Mouse (Mus musculus) neural tube, embryonic 14.5 days (tissue): ENCODE measurements at regions not wholly inside any gene's neighbourhood (a gene's known extent, or its start where the extent isn't known, plus 50 kb on each side); places are given as distances from the start of the nearest gene placed in this dataset.

Experiments
- ATAC-seq: fragments of 200-750 bp; cut with Nextera tagmentation; 2 replicates; pipeline ENCODE4 v1.8.0; 2017; ENCODE audit warnings: low read depth, mild to moderate bottlenecking, moderate TSS enrichment, moderate library complexity
- H3K27ac ChIP-seq: fragments of 300-500 bp; sonication (generic); 2 replicates; pipeline ENCODE4 v1.5.1; 2014; ENCODE audit warnings: low read depth, mild to moderate bottlenecking, control low read depth, low read length, moderate library complexity, mixed read lengths
- H3K27me3 ChIP-seq: fragments of 300-500 bp; sonication (generic); 2 replicates; pipeline ENCODE4 v1.6.1; 2014; ENCODE audit warnings: low read length; ENCODE audit not compliant: control insufficient read depth, insufficient read depth
- H3K36me3 ChIP-seq: fragments of 300-500 bp; sonication (generic); 2 replicates; pipeline ENCODE4 v1.6.1; 2014; ENCODE audit warnings: low read length, mixed read lengths; ENCODE audit not compliant: control insufficient read depth, insufficient read depth
- H3K4me1 ChIP-seq: fragments of 300-500 bp; sonication (generic); 2 replicates; pipeline ENCODE4 v1.6.1; 2014; ENCODE audit warnings: low read length; ENCODE audit not compliant: control insufficient read depth, insufficient read depth
- H3K4me2 ChIP-seq: fragments of 300-500 bp; sonication (generic); 2 replicates; pipeline ENCODE4 v1.6.1; 2014; ENCODE audit warnings: mild to moderate bottlenecking, low read depth, low read length, control low read depth
- H3K4me3 ChIP-seq: fragments of 300-500 bp; sonication (generic); 2 replicates; pipeline ENCODE4 v1.5.1; 2014; ENCODE audit warnings: low read depth, low read length, control low read depth, mixed read lengths
- H3K9ac ChIP-seq: fragments of 300-500 bp; sonication (generic); replicated peaks from 2 replicates; pipeline ENCODE4 v1.6.1; 2014; ENCODE audit warnings: low read depth, mild to moderate bottlenecking, control low read depth, low read length, mixed read lengths
- H3K9me3 ChIP-seq: fragments of 300-500 bp; sonication (generic); 2 replicates; pipeline ENCODE4 v1.6.1; 2016; ENCODE audit warnings: low read length; ENCODE audit not compliant: control insufficient read depth
- WGBS: fragments of 180-500 bp; shearing (Covaris S2); extraction: QIAGEN DNeasy Blood & Tissue Kit; methylation state at CpG from one replicate; pipeline ENCODE4 v1.1.7; 2014; 5-methylcytosine and 5-hydroxymethylcytosine counted together

DNA sequence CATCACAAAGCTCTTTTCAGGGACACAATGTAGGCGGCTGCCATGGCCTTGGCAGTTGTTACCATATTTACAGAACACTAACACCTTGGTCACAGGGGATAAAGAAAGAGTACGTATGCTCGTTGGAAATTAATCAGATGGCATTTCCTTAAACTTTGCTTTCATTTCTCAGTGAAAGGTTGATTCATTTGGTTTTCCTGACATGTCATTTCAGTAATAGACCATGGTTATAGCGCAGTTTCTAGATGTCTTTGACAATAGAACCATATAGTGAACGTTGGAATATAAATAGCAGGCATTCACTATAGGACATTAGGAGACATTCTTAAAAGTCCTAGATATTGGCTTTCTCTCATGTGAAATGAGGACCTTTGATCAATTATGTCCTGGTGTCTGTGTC, 532.2 kb upstream of the A1bg start:
- no peak overlapping the region for H3K4me3 ChIP-seq
- ATAC-seq = no peak
- 93% methylated on average over 5 of the region's 5 CpGs for WGBS

DNA sequence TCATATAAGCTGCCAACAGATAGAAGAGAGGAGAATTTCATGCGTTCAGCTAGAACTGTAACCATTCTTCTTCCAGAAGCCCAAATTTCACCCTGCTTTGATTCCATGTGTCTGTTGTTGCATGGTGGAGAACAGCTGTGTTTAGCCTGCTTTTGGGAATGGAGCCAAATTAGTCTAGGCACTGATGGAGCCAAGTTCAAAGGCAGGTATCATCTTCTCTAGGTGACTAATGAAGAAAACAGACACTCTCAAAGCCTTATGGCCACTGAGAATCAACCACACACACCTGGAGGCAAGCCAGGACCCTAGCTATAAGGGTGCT, 531.5 kb upstream of the A1bg start:
- no peaks in the 10 kb centered on the region for H3K36me3 ChIP-seq
- no peaks in the 10 kb centered on the region for H3K4me1 ChIP-seq
- no peaks in the 10 kb centered on the region for H3K9me3 ChIP-seq
- H3K27ac ChIP-seq = no peak overlapping the region
- H3K4me2 ChIP-seq = no peak overlapping the region
- no peak overlapping the region for H3K4me3 ChIP-seq
- H3K9ac ChIP-seq = no peak overlapping the region
- no peak for ATAC-seq
- H3K27me3 ChIP-seq = no peaks in the 10 kb centered on the region
- 81% methylated on average over 1 of the region's 1 CpGs for WGBS

More for the DNA sequence above, 532.2 kb upstream of the A1bg start:
- Histone ChIP-seq H3K4me2 (no peak overlapping the region), H3K27ac (no peak overlapping the region), H3K9me3 (no peaks in the 10 kb centered on the region), H3K4me1 (no peaks in the 10 kb centered on the region), H3K9ac (no peak overlapping the region), H3K27me3 (no peaks in the 10 kb centered on the region), H3K36me3 (no peaks in the 10 kb centered on the region)

DNA sequence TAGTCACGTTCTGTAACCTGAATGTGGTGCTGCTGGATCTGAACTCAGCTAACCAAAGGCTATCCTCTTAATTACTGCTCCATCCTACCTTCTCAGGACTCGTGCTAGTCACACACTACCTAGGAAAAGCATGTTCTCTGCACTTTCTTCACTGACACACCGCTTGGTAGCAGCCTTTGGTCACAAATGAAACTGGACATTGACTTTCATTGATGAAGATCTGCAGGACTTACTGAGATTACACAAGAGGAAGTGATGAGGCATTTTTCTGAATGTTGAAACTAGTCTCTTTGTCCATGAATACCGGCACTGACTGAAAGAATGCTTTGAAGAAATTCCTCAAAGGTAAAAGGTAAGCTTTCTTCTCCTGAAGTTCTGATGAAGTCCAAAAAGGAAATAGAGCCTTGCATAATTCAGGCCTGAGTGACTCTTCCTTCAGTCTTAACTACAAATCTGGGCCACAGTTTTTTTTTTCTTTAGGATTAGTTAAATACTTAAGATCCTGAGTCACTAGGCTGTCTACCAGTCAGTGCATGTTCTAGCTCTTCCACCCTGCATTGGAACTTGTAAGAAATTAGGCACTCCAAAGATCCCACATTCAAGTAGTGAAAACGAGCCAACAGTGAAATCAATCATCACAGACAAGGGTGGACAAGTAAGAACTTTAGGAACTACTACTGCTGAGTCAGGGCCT, 531.0 kb upstream of the A1bg start:
- Histone ChIP-seq H3K4me2 (no peak overlapping the region), H3K4me1 (no peaks in the 10 kb centered on the region), H3K36me3 (no peaks in the 10 kb centered on the region), H3K27ac (no peak overlapping the region), H3K4me3 (no peak overlapping the region), H3K9ac (no peak overlapping the region), H3K27me3 (no peaks in the 10 kb centered on the region), H3K9me3 (no peaks in the 10 kb centered on the region)
- WGBS = 82% methylated on average over 5 of the region's 5 CpGs
- no peak for ATAC-seq

DNA sequence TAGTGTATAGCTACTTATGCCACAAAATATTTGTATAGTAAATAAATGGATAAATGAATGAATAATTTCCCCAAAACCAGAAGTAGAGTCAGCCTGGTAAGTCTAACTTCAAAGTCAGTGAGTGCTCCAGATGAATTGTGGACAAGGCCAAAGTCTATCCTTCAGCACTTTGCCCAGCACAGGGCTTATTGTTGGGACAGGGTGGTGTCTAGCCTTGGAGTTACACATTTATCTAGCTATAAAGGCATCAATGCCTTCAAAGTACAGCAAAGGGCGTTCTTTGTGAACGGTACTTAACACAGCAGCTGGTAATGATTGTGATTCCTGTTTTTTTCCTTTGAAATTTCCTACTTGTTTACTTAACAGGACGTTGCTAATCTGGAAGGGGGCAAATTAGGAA, 527.4 kb upstream of the A1bg start:
- Histone ChIP-seq H3K4me1 (no peaks in the 10 kb centered on the region), H3K36me3 (no peaks in the 10 kb centered on the region), H3K9ac (no peak overlapping the region), H3K4me2 (no peak overlapping the region), H3K9me3 (no peaks in the 10 kb centered on the region), H3K27me3 (no peaks in the 10 kb centered on the region), H3K4me3 (no peak overlapping the region), H3K27ac (no peak overlapping the region)
- WGBS = 15% methylated on average over 3 of the region's 3 CpGs
- no peak for ATAC-seq

DNA sequence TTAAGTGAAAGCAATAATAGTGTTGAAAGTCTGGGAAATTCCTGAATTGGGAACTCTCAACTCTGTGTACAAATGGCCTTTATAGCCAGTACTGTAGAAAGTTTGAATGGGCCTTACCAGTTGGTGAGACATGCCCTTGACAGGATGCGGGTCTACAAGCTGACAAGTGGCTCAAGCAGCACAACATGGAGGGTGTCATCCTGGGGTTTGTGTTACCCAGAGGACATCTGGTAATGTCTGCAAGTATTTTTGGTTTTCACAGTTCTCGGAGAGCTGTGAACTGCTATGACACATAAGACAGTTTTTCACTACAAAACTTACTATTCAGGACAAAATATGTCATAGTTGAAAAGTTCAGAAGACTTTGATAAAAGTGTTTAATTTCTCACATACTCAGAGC, 525.7 kb upstream of the A1bg start:
- H3K27ac ChIP-seq = no peak overlapping the region
- WGBS = 95% methylated on average over 2 of the region's 2 CpGs
- no peak overlapping the region for H3K4me3 ChIP-seq
- H3K36me3 ChIP-seq = no peaks in the 10 kb centered on the region
- H3K9me3 ChIP-seq = no peaks in the 10 kb centered on the region
- no peaks in the 10 kb centered on the region for H3K27me3 ChIP-seq
- no peak overlapping the region for H3K4me2 ChIP-seq
- no peaks in the 10 kb centered on the region for H3K4me1 ChIP-seq
- ATAC-seq = no peak
- H3K9ac ChIP-seq = no peak overlapping the region

DNA sequence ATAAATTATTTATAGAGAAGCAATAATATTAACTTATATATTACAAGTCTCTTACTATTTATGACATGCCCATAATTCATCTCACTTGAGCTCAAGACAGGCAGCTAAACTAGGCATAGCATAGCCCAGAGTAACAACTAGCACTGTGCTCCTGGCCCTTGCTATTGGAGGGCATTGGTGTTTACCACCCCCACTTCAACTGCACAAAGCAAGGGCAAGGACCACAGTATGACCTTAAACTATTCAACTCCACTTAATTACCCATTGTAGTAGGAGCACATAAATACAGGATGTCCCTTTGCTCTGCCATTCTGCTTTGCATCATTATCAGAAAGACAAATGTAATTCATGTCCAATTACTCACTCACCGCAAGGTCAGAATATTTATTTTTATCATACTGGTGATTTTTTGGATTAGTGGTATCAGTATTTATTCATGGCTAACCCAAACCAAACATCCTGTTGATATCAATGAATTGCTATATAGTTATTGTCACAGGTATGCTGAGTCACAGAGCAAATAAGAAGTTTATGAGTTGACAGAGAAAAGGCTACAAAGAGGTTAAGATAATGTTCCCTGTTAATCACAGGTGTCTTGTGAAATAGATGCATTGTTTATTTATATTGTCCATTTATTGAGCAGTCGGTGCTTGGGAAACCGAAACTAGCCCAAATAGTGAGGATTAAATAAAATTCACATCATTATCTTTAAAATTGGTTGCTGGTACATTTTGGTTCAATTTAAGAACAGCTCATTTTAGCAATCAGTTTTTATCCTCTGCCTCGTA, 523.4 kb upstream of the A1bg start:
- no peaks in the 10 kb centered on the region for H3K36me3 ChIP-seq
- WGBS = 86% methylated on average over 4 of the region's 4 CpGs
- H3K9ac ChIP-seq = no peak overlapping the region
- no peak overlapping the region for H3K4me3 ChIP-seq
- ATAC-seq = no peak
- no peak overlapping the region for H3K4me2 ChIP-seq
- H3K9me3 ChIP-seq = no peaks in the 10 kb centered on the region
- H3K27ac ChIP-seq = no peak overlapping the region
- H3K4me1 ChIP-seq = no peaks in the 10 kb centered on the region
- no peaks in the 10 kb centered on the region for H3K27me3 ChIP-seq

DNA sequence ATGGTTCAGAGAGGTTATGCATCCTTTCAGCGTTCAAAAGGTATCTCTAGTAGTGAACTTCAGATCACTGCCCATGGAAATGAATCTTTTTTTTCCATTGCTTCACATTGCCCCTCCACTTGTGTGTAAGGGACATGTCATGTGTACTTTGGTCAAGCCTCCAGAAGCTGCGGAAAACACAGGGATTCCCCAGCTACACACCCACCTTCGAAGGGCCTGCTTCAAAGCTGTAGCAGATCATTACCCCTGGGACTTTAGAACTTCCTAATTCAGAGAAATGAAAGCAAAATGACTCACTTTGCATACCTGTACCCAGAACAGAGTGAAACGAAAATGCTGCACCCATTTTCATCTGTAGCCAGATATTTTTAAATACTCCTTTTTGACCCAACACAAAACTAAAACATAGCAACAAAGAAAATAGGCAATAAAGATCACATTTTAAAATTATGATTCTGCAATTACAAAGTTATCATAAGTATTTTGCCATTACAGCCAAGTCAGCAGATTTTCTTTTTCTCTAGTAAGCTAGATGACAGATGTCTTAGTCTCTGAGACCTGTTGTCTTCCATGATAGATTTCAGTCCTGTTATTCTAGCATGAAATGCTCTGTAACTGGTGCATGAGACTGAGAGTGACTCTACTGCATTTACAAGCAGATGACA, 519.1 kb upstream of the A1bg start:
- Histone ChIP-seq H3K4me3 (no peak overlapping the region), H3K4me2 (no peak overlapping the region), H3K27me3 (no peaks in the 10 kb centered on the region), H3K27ac (no peak overlapping the region), H3K4me1 (no peaks in the 10 kb centered on the region), H3K9ac (no peak overlapping the region), H3K36me3 (no peaks in the 10 kb centered on the region), H3K9me3 (no peaks in the 10 kb centered on the region)
- WGBS = 87% methylated on average over 4 of the region's 4 CpGs
- ATAC-seq = no peak

DNA sequence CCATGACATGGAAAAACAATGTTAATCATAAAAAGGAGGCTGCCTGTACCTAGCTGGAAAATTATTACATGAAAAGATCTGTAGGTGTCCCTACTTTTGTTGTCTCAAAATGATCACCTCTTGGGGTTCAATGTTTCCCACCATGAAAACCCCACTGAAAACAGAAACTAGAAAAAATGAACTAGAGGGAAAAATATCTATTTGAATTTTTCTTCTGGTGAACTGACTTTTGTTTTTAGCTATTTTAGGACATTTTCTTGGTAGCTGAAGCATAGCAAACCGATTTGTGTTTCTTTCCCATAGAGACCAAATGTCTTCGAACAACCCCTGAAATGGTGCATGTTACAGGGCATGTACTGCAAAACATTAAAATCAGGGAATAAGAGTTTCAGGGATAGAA, 518.2 kb upstream of the A1bg start:
- Histone ChIP-seq H3K4me3 (no peak overlapping the region), H3K4me2 (no peak overlapping the region), H3K36me3 (no peaks in the 10 kb centered on the region), H3K27ac (no peak overlapping the region), H3K9me3 (no peaks in the 10 kb centered on the region), H3K4me1 (no peaks in the 10 kb centered on the region), H3K27me3 (no peaks in the 10 kb centered on the region), H3K9ac (no peak overlapping the region)
- no peak for ATAC-seq
- 86% methylated on average over 2 of the region's 2 CpGs for WGBS

DNA sequence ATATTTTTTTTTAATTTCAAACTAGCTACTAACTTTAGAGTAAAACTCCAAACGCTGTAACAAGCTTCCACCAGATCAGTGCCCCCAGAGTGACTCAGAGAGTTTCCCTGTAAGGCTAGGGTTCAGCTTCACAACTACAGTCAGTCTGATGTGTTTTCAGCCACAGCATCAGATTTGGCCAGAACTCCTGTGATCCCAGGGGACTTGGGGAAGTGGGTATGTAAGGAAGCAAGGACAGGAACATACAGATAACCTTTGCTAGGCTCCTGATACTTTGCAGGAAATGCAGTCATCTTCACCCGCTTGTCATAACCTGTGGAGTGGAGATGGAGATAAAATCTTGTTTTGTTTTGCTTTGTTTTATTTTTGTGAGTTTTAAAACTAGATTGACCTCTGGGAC, 517.5 kb upstream of the A1bg start:
- WGBS = 86% methylated on average over 2 of the region's 2 CpGs
- no peak for ATAC-seq

More for the DNA sequence above, 517.5 kb upstream of the A1bg start:
- H3K36me3 ChIP-seq = no peaks in the 10 kb centered on the region
- H3K4me3 ChIP-seq = no peak overlapping the region
- no peak overlapping the region for H3K9ac ChIP-seq
- H3K4me1 ChIP-seq = no peaks in the 10 kb centered on the region
- no peaks in the 10 kb centered on the region for H3K9me3 ChIP-seq
- no peaks in the 10 kb centered on the region for H3K27me3 ChIP-seq
- H3K27ac ChIP-seq = no peak overlapping the region
- H3K4me2 ChIP-seq = no peak overlapping the region
